Mouse (Mus musculus) frontal cortex, postnatal 14 days (tissue): ENCODE data around the gene Dnah7a.
"Not testable (repeated sequence)": the region's sequence is repeated elsewhere in the genome, so short reads cannot be mapped to it uniquely, and the experiment has no call there.

Source experiments
- DNase-seq, 2 experiments: peaks; one replicate each; pipeline ENCODE4 v3.0.0; 2022; ENCODE audit warnings: low spot score in 2 of 2

The Dnah7a gene

DNA sequence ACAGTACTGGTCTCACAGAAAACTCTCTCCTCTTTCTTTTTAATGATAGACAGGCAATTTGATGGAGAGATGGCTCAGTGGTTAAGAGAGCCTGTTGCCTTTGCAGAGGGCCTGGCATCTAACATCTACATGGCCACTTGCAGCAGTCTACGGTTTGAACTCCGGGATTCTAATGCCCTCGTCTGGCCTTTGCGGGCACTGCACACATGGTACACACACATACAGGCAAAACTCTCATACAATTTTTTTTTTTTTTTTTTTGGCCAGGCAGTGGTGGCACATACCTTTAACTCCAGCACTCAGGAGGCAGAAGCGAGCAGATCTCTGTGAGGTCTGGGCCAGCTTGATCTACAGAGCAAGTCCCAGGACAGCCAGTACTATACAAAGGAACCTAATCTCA, 2.4 kb downstream of the Dnah7a start:
- DNase-seq: no peak

DNA sequence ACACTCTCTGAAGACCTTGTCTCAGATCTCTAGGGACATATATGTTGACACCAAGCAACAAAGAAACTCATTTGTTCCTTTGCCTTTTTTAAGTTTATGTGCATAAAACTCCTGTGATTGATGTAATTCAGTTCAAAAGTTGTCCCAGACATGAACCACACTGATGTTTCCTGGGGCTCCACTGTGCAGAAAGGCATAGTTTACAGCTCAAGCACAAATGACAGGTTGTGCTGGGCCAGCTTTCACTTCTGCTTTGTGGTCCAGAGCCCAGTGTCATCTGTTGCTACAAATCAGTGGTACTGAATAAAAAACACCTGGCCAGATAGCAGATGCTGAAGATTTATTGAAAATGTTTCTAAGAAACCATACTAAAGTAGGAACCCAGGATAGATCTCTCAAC, 42.3 kb downstream of the Dnah7a start:
- DNase-seq: not testable (repeated sequence)

- no peak for DNase-seq
These were observed 66.5 kb downstream of the Dnah7a start for GRCm38 (mm10) chr1:53639865-53640794.

DNA sequence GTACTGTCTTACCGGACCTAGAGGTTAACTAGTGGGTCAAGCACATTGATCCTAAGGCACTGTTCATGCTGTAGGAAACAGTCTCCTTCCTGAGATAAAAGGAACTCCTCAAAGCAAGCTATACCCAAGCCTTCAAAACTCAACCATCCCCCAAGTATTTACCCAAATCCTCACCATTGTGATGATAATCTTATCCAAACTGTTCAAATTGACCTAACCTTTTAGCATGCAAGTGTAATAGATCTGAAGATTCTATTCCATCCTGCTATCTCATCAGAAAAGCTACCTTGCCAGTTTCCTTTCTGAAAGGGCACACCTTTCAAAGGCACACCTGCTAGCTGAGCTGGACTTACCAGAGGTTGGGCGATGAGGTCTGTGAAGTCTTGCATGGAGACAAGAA, 70.9 kb downstream of the Dnah7a start:
- not testable (repeated sequence) for DNase-seq

DNA sequence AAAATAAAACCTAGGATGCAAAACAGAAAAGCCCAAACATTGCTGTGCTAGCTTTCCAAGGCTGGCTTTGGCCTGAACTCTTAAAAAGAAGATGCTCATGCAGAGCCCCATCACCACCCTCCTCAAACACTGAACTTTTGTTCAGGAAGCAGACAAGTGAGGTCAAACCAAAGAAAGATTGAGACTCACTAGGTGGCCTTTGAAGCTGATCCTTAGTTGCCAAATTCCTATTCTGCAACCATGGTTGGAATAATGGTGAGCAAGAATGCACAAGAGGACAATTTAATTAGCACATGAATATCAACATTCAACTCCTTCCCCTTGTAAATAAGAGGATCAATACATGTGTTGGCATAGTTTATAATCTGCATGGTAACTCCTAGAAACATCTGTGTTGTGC, 74.5 kb downstream of the Dnah7a start:
- not testable (repeated sequence) for DNase-seq

DNA sequence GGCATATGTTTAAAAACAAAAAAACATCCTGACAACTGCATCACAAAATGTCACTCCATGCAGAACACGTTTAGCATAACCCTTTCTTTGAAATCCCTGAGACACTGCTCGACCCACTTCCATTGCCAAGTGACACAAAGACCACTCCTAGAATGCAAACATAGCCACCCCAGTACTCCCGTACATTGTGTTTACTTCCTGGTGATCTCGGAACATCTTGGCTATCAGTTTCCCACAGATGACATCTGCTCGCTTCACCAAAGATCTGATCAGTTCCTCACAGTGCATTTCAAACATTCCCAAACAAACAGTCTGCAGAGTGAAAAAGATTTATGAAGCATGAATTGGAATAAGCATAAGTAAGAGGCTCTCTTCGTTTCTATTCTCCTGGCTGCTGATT, 76.6 kb downstream of the Dnah7a start:
- no peak for DNase-seq

GRCm38 (mm10) chr1:53613486-53613885, 93.1 kb downstream of the Dnah7a start:
- DNase-seq: no peak

- DNase-seq: not testable (repeated sequence)
These were observed 125.3 kb downstream of the Dnah7a start for GRCm38 (mm10) chr1:53581326-53581725.

DNA sequence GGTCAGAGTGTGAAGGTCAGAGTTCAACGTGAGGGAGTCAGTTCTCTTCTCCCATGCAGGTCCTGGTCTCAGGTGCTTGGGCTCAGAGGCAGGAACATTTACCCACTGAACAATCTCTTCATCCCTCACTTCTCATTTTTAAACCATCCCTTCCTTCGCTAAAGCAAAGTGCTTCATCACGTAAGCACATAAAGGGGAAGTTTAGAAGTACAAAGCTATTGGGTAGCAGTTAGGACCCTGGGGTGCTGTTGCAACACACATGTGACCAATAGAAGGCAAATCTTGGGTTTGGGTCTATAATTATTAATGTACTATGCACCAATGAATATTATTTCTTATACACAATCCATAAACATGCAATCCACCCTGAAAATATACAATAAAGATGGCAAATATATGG, 148.7 kb downstream of the Dnah7a start:
- DNase-seq: not testable (repeated sequence)

DNA sequence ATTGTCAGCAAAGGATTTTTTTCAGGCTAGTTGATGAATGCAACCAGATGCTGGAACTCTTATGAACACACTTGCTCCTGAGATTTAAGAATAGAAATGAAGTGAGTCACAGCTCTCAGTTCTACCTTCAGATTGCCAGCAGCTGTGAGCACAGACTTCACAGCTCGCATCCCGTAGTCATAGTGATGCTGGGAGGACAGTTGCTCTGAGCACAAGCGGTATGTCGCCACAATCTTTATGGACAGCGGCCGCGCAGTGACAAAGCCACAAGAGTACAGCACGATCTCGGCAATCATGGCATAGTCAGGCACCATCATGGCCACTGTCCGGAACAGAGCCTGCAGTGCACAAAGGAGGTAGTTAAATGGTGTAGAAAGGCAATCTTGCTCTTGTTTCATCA, 159.6 kb downstream of the Dnah7a start:
- DNase-seq: peak in 1 of 2 experiments; percentile 25

GRCm38 (mm10) chr1:53538356-53538755, 168.2 kb downstream of the Dnah7a start:
- DNase-seq: not testable (repeated sequence)

DNA sequence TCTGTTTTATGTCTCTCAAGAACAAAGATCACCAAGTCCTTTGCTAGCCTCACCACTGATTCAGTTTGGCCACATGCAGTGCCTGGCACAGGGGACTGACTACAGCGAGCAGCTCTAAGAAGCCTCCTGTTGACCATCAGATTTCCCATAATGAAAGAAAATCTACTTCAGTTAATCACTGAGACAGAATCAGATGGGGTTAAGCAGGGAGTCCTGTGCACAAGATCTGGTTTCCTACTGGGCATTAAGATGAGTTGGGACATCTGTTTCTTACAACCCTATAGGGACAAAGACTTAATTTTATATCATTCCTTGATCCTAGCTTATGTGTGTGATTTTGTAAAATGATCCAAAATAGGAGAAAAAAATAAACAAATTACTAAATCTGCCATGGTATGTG, 171.8 kb downstream of the Dnah7a start:
- not testable (repeated sequence) for DNase-seq

GRCm38 (mm10) chr1:53526021-53526420, 180.6 kb downstream of the Dnah7a start:
- DNase-seq: not testable (repeated sequence)

GRCm38 (mm10) chr1:53473699-53474098, 232.9 kb downstream of the Dnah7a start:
- DNase-seq: no peak

DNA sequence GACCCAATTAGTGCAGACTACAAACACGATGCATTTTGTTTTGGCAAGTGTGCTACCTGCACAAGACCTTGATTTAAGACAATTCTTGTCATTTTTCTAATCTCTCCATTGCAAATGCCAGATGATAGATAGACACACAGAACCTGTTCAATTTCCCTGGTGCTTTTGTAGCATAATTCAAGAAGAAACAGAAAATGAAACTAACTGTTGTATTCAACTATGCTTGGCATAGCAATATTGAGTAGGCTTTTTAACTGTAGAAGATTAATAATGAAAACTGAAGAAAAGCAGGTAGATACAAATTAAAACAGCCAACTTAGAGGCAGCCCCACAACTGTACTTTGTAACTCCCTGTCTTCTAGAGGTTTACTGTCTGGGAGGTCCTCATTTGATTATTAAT, 234.5 kb downstream of the Dnah7a start:
- DNase-seq: not testable (repeated sequence)

DNA sequence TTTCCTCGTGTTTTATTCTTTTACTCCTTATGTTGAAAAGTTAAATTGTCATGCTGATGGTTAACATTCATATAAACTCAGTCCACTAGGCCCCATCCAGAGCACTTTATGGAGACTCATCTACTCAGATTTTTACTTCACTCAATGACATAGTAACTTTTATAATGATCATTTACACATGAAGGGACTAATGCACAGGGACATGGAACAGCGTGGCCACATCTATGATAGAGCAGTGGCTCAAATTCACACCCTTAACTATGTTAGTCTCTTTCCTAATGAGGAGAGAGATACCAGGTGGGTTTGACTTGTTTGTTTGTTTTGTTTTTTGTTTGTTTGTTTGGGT, 239.3 kb downstream of the Dnah7a start:
- DNase-seq: no peak

DNA sequence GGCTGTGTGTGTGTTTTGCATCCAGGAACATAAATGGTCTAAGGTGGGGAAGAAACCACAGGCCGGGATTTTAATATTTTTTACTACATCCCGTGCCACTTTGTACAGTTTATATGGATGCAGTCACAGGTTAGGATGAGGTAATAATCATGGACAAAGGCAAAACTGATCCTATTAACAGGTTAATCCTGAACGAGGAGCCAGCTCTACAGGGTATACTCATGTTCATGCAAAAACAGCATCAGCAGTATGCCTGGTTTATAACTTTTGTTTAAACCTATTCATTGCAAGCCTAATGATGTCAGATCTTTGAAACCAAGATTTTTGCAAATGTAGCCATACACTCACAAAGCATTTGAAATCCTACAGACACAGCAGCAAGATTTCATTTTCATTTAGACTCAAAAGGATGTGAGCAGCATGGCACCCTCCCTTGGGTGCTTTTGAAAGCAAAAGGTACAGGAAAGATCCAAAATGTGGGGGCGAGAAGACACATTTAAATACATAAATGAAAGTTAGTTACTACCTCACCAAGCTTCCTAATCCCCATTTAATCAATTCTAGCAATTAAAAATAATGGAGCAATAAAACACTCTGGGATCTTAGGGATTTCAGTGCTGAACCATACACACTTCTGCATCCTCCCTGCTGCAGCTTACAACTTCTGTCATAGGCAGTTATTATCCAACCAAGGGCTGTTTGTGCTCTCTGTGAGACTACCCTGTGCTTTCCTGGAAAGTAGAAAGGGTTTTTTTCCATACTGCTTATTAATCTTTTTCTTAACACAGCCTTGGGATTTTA, 239.9 kb downstream of the Dnah7a start:
- DNase-seq: not testable (repeated sequence)

GRCm38 (mm10) chr1:53439173-53439572, 267.4 kb downstream of the Dnah7a start:
- not testable (repeated sequence) for DNase-seq

- not testable (repeated sequence) for DNase-seq
These were observed 274.2 kb downstream of the Dnah7a start for GRCm38 (mm10) chr1:53432433-53432832.

DNA sequence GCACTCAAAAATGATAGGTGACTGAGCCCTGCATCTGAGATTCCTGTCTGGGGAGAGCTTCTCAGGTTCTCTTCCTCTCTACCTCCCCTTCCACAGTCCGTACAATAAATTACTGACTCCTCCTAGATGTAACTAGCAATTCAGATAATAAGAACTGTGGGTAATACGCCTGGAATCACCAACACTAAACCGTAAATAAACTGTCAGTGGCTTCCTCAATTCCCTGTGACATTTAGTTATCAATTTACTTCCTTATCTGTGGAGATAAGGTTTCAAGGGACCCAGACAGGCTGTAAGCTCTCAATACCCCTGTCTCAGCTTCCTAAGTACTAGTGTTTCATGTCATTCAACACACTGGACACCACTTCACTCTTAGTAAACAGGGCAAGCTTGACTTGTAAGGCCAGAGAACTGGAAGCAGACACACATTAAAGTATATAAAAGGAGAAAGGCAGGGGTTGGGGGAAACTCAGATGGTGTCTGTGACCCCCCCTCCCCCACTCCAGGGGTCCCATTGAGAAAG, 300.7 kb downstream of the Dnah7a start:
- no peak for DNase-seq

DNA sequence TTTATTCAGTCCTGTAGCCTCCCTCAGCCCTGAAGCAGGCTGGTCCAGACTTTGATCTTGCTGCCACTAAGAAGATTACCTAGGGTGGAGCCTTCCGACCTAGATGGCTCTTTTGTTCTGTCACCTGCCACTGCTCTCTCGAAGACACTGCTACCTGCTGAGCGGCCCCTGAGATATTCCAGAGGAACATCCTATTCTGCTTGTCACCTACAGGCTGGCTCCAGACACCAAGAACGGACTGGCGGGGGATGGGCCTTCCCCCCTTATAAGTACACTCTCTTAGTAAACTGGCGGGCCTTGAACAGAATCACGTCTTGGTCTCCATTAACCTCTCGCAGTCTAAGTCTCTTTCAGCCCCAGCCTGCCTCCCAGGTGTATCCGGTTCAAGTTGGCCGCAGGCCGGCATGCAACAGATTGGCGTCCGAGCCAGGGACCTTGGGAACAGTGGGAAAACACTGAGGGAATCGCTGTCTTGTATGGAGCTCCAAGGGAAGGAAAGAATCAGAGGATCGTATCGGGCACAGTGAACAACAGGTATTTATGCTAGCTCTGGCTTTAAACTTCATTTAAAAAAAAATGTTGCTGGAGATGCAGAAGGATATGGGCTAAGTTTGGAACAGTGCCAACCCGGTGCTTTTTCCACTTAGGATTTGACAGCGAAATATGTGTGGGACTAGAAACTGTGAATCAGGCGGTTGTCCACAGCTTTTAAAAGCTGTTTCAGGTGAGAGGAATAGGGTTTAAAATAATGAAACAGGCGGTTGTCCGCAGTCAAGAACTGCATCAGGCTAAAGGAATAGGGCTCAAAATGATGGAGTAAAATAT, 312.4 kb downstream of the Dnah7a start:
- DNase-seq: peak in 1 of 2 experiments; percentile 12

GRCm38 (mm10) chr1:53388762-53389161, 317.8 kb downstream of the Dnah7a start:
- no peak for DNase-seq
